Mouse (Mus musculus) heart, postnatal 25 days (tissue): ENCODE results near the gene Unc5b. TPM values are rescaled to one million over a fixed set of nuclear protein-coding genes. Genes with fewer than 3 reads are reported as not detected.
"Not testable (repeated sequence)": the region's sequence is repeated elsewhere in the genome, so short reads cannot be mapped to it uniquely, and the experiment has no call there.

Experiments used
- DNase-seq: peaks from one replicate; pipeline ENCODE4 v3.0.0; 2022; ENCODE audit warnings: low spot score
- intact Hi-C: fragments of 180-260 bp; cut with DNase I; formaldehyde crosslinking; loops from one replicate; pipeline ENCODE4 v1.15.1; 2025
- total RNA-seq, 2 experiments: library from RNA; stranded (reverse); gene quantifications; 2 replicates each; pipeline ENCODE4 v1.2.3; 2021

Gene Unc5b
- 10 to 100 TPM; 15.2 to 18.4 TPM for total RNA-seq

- intact Hi-C loops: loop anchor here (2.0 kb wide), 1 partner anchor 25 kb away; no protein-coding TSS in a partner anchor
- DNase-seq: peak; percentile 93
Observed at GRCm38 (mm10) chr10:60831379-60831778, at the start of gene Unc5b. Gene Unc5b (minus strand): TSS chr10:60831581.

- no peak for DNase-seq
- intact Hi-C loops: no loop called here
Observed at GRCm38 (mm10) chr10:60879817-60880216, 48.4 kb upstream of the Unc5b start.

- intact Hi-C loops: no loop called here
- DNase-seq: no peak
Observed at GRCm38 (mm10) chr10:60877075-60877474, 45.7 kb upstream of the Unc5b start.

GRCm38 (mm10) chr10:60875011-60875410 lies 43.6 kb upstream of the Unc5b start:
- intact Hi-C loops: no loop called here
- no peak for DNase-seq

DNA sequence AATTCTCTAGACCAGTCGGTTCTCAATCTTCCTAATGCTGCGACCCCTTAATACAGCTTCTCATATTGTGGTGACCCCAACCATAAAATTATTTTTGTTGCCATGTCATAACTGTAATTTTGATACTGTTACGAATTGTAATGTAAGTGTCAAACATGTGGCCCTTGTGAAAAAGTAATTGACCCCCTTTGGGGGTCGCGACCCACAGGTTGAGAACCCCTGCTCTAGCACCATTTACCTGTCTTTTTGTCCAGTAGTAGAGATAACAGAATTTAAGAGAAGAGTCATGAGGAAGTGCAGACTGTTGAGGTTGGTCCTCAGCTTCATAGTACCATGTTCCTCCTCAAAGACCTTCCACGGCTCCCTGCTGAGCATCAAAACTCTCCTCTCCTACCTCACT lies 31.9 kb upstream of the Unc5b start:
- DNase-seq: no peak
- intact Hi-C loops: no loop called here

- no peak for DNase-seq
- intact Hi-C loops: no loop called here
Observed at GRCm38 (mm10) chr10:60862477-60863293, 31.3 kb upstream of the Unc5b start.

- DNase-seq, intact Hi-C loops: not testable (repeated sequence)
Observed at GRCm38 (mm10) chr10:60845271-60845670, 13.9 kb upstream of the Unc5b start.

DNA sequence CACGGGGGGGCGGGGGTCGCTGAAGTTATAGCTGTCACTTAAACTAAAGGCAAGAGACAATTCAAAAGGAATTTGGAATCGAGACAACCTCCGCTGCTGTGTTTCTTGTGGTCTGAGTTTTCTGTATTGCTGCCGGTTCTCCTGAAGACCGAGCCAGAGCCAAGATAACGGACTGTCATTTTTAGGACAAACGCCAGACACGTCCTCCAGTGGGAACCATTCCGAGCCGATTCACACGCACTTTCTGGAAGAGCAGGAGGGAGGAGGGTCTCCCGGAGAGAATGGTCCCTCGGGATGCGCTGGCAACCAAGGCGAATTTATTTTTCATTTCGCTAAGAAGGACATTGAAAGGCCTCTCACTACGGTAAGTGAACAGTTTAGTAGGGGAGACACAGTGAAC lies 7.4 kb upstream of the Unc5b start:
- intact Hi-C loops: no loop called here
- DNase-seq: no peak

DNA sequence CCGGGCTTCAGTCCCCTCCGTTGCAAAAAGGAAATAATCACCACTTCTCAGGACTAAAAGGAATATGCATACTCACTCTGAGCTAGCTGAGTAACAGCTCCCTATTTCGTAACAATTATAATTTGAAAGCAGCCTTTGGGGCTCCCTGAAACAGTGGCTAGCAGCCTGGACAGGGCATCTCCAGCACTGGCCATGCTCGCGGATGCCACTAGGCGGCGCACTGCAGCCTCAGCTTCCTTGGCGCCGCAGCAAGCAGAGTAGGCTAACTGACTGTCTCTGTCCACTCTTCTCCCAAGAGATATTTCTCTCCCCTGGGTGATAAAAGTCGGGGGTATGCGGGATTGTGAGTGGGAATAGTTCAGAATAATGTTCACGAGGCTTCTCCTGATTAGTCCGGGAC lies 3.6 kb upstream of the Unc5b start:
- DNase-seq: peak; percentile 47

GRCm38 (mm10) chr10:60832664-60833173 lies 1.3 kb upstream of the Unc5b start:
- DNase-seq: no peak
- intact Hi-C loops: no loop called here

More for the DNA sequence above, 3.6 kb upstream of the Unc5b start:
- intact Hi-C loops: loop anchor here (1.0 kb wide), 2 partner anchors 56 to 217 kb away; no protein-coding TSS in a partner anchor

GRCm38 (mm10) chr10:60830556-60831350 lies 628 bp downstream of the Unc5b start:
- DNase-seq: no peak
- intact Hi-C loops: loop anchor here (2.0 kb wide), 1 partner anchor 24 kb away; no protein-coding TSS in a partner anchor

DNA sequence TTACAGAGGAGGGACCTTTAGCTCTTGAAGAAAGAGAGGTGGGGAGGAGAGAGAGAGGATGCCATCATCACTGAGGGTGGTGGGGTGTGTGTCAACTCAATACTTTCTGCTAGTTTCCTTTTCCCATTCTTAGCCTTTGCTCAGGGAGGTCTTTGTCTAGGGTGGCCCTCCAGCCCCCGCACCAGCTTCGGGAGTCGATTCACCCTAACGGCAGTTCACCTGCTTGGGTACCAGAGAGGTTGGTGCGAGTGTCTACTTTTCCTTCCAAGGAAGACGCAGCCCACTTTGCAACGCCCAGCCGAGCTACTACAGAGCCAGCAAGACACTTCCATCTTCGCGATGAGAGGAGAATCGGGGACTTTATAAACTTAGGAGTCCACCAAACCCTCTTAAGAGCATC lies 1.4 kb downstream of the Unc5b start:
- DNase-seq: no peak
- intact Hi-C loops: loop anchor here (2.0 kb wide), 1 partner anchor 23 kb away; no protein-coding TSS in a partner anchor

DNA sequence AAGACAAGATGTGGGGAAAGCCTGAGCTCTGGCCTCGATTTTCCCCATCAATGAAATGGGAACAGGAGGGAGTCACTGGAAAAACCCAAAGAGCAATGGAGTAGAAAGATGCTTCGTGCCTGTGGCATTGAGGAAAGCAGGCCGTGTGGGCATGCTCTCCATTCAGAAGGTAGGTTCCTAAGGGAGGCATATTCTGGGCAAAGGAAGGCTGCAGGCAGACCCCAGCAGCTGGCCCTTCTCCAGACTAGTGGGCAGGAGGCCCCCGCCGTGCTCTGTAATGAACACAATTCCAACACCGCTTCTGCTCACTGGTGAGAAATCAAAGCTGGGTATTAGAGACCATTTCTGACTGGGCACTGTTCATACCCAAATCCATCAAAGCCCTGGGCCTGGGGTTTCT lies 2.3 kb downstream of the Unc5b start:
- intact Hi-C loops: no loop called here
- no peak for DNase-seq

DNA sequence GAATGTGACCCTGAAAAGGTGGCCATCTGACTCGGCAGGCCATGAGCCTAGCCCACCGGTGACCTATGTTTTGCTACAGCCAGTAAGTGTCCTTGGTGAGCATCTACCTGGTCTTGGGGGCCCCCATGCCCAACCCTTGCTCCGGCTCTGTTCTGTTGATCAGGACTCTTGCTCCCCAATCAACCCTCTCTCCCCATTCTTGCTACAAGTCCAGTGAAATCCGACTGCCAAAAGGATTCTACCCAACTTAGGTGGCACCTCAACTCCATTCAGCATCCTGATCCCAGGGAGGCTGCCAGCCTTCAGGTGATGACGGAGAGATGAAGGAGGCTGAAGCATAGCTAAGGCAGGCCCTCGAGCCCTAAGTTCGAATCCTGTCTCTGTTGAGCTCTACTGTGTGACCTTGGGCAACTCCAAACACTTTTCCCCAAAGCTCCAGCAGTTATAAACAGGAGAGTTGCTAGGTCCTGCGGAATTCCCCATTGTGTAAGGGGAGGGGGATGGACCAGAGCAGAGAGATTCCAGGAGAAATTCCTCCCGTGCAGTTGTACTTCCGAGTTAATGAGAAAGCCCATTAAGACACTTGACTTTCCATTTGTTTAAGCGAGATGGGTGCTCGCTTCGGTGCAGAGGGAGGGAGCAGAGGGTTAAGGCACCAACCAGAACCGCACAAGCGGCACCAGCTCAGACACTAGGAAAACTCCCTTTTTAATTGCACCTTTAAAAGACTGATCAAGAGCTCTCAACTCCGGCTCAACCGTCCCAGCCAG lies 3.3 kb downstream of the Unc5b start:
- intact Hi-C loops: no loop called here
- no peak for DNase-seq

- intact Hi-C loops: no loop called here
- DNase-seq: no peak
Observed at GRCm38 (mm10) chr10:60827266-60827665, 4.1 kb downstream of the Unc5b start.

- DNase-seq: no peak
- intact Hi-C loops: no loop called here
Observed at GRCm38 (mm10) chr10:60826461-60827237, 4.7 kb downstream of the Unc5b start.

DNA sequence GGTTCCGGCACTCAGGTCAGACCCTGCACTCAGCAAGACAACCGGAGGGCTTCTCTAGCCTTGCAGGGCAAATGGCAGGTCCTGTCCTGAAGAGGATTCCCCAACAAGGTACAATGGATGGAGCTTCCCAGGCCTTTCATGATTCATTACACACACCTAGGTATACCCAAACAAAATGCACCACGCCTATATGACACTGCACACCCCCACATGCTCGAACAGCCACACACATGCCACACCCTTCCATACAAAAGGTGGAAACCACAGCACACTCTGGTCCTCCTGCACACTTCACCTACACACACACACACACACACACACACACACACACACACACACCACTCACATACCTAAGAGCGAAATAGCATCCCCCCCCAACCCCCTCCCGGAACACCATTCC lies 5.4 kb downstream of the Unc5b start:
- intact Hi-C loops: no loop called here
- no peak for DNase-seq

DNA sequence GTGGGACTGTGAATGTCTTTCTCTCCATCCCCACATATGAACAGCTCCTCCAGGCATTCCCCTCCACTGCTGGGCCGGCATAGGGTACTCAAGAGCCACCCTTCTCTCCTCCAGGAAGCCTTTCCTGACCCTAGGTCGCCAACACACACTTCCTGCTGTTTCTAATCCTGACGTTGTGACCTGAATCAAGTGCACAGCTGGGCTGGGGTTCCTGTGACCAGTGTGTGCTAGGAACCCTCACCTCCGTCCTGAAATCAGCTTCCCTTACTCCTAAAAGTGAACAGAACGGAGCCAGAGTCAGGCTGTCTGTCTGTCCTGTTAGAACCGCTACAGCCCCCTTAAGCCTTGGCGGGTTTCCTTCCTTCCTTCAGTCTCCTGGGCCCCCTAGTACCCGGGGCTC lies 7.6 kb downstream of the Unc5b start:
- intact Hi-C loops: no loop called here
- no peak for DNase-seq
